Mouse (Mus musculus) embryonic stem cell, embryonic (primary cell): ENCODE data around the gene Hist1h1d.
"Not testable (repeated sequence)": the region's sequence is repeated elsewhere in the genome, so short reads cannot be mapped to it uniquely, and the experiment has no call there.

Experiments
- CTCF ChIA-PET, 4 experiments: fragments of 300-600 bp in 2 of 4; fragments of 350-600 bp in 2 of 4; sonication (Branson Sonifier 250); formaldehyde crosslinking; loops; one replicate each; lab custom pipeline; 2022; ENCODE audit warnings: inconsistent platforms in 2 of 4; lab: Charles Lee
- POLR2A ChIA-PET, 4 experiments: fragments of 300-600 bp in 2 of 4; fragments of 350-600 bp in 2 of 4; sonication (Branson Sonifier 250); formaldehyde crosslinking; loops; one replicate each; lab custom pipeline; 2022; ENCODE audit warnings: antibody characterized with exemption in 4 of 4, inconsistent platforms in 1 of 4; lab: Charles Lee

The Hist1h1d gene

GRCm38 (mm10) chr13:23536076-23536822 is 16.8 kb upstream of the Hist1h1d start:
- POLR2A ChIA-PET, result interaction anchor here (0.5 to 24.7 kb wide), 40 partner anchors 8 to 1671 kb away, joined by 3 to 692 read pairs (median 5); partner anchors contain the start of genes Hist1h4f (in 4 of the 4), Hist1h2ae (in 3 of the 4), Hist1h2bg (in 3 of the 4) and Hist1h4d (in 3 of the 4)
- CTCF ChIA-PET, result interaction anchor here in 2 of 4 experiments (0.6 to 1.4 kb wide), 3 partner anchors 134 to 136 kb away, joined by 3 read pairs; no protein-coding TSS in a partner anchor

- CTCF ChIA-PET, result interaction anchor here in 1 of 4 experiments (1.4 kb wide), 1 partner anchor 135 kb away, joined by 3 read pairs; no protein-coding TSS in a partner anchor
- POLR2A ChIA-PET, result interaction anchor here in 3 of 4 experiments (0.8 to 24.7 kb wide), 36 partner anchors 9 to 1493 kb away, joined by 3 to 692 read pairs (median 4); partner anchors contain the start of genes Hist1h2ae (in 3 of the 3), Hist1h2bg (in 3 of the 3), Hist1h4d (in 3 of the 3) and Hist1h4f (in 3 of the 3)
These were observed 15.9 kb upstream of the Hist1h1d start for GRCm38 (mm10) chr13:23537006-23537710.

- CTCF ChIA-PET, result no interaction called here
- POLR2A ChIA-PET, result interaction anchor here in 3 of 4 experiments (0.6 to 24.7 kb wide), 28 partner anchors 7 to 1494 kb away, joined by 3 to 692 read pairs (median 4); partner anchors contain the start of genes Hist1h2ae (in 3 of the 3), Hist1h2bg (in 3 of the 3), Hist1h4d (in 3 of the 3) and Hist1h4f (in 3 of the 3)
These were observed 14.8 kb upstream of the Hist1h1d start for GRCm38 (mm10) chr13:23538249-23538648.

GRCm38 (mm10) chr13:23539821-23540220 is 13.2 kb upstream of the Hist1h1d start:
- POLR2A ChIA-PET, result interaction anchor here (0.5 to 24.7 kb wide), 27 partner anchors 9 to 1504 kb away, joined by 3 to 692 read pairs (median 6); partner anchors contain the start of genes Hist1h2ae (in 3 of the 4), Hist1h2bg (in 3 of the 4), Hist1h4d (in 3 of the 4) and Hist1h4f (in 3 of the 4)

GRCm38 (mm10) chr13:23541497-23541896 is 11.6 kb upstream of the Hist1h1d start:
- ChIA-PET CTCF (interaction anchor here in 1 of 4 experiments (1.8 kb wide), 1 partner anchor 15 kb away, joined by 3 read pairs; no protein-coding TSS in a partner anchor), POLR2A (interaction anchor here (0.5 to 24.7 kb wide), 50 partner anchors 7 to 1712 kb away, joined by 3 to 692 read pairs (median 6); partner anchors contain the start of genes Hist1h2ae (in 3 of the 4), Hist1h2bg (in 3 of the 4), Hist1h4d (in 3 of the 4) and Hist1h4f (in 3 of the 4))

More at GRCm38 (mm10) chr13:23539821-23540220, 13.2 kb upstream of the Hist1h1d start:
- CTCF ChIA-PET, result interaction anchor here in 1 of 4 experiments (1.8 kb wide), 1 partner anchor 17 kb away, joined by 3 read pairs; no protein-coding TSS in a partner anchor

GRCm38 (mm10) chr13:23542225-23542980 is 10.7 kb upstream of the Hist1h1d start:
- ChIA-PET CTCF (interaction anchor here in 2 of 4 experiments (0.8 to 1.1 kb wide), 2 partner anchors 9 to 77 kb away, joined by 3 read pairs; partner anchors contain the start of genes Btn1a1 (in 1 of the 2) and Hist1h2af (in 1 of the 2)), POLR2A (interaction anchor here (0.6 to 24.7 kb wide), 60 partner anchors 8 to 221 kb away, joined by 3 to 692 read pairs (median 5); partner anchors contain the start of genes Hist1h2ac (in 3 of the 4), Hist1h2af (in 3 of the 4), Hist1h4f (in 3 of the 4) and Hist1h4h (in 3 of the 4))

- CTCF ChIA-PET, result interaction anchor here in 2 of 4 experiments (0.8 to 1.1 kb wide), 2 partner anchors 10 to 78 kb away, joined by 3 read pairs; partner anchors contain the start of genes Btn1a1 (in 1 of the 2) and Hist1h2af (in 1 of the 2)
These were observed 10.0 kb upstream of the Hist1h1d start, which contains the start of gene Hist1h2bh for GRCm38 (mm10) chr13:23542999-23543607. Gene Hist1h2bh, minus strand, starts transcription at chr13:23543392.

GRCm38 (mm10) chr13:23543965-23544786 is 8.9 kb upstream of the Hist1h1d start, which contains the start of gene Hist1h3f:
Gene Hist1h3f, plus strand, starts transcription at chr13:23544052.
- POLR2A ChIA-PET, result interaction anchor here (0.7 to 24.7 kb wide), 29 partner anchors 9 to 1501 kb away, joined by 3 to 692 read pairs (median 10); partner anchors contain the start of genes Hist1h2ae (in 3 of the 4), Hist1h2bg (in 3 of the 4), Hist1h4h (in 3 of the 4) and Hist1h1d (in 2 of the 4)
- CTCF ChIA-PET, result no interaction called here

More at GRCm38 (mm10) chr13:23542999-23543607, 10.0 kb upstream of the Hist1h1d start, which contains the start of gene Hist1h2bh:
- POLR2A ChIA-PET, result interaction anchor here (0.6 to 24.7 kb wide), 51 partner anchors 8 to 1500 kb away, joined by 3 to 692 read pairs (median 5); partner anchors contain the start of genes Hist1h2ac (in 3 of the 4), Hist1h2ae (in 3 of the 4), Hist1h2af (in 3 of the 4) and Hist1h2bg (in 3 of the 4)

- CTCF ChIA-PET, result not testable (repeated sequence)
These were observed 8.3 kb upstream of the Hist1h1d start for GRCm38 (mm10) chr13:23544787-23545120.

GRCm38 (mm10) chr13:23546694-23547093 is 6.4 kb upstream of the Hist1h1d start:
- POLR2A ChIA-PET, result interaction anchor here in 3 of 4 experiments (0.5 to 24.7 kb wide), 24 partner anchors 7 to 193 kb away, joined by 3 to 692 read pairs (median 5); partner anchors contain the start of genes Hist1h2af (in 3 of the 3), Hist1h1d (in 2 of the 3), Hist1h4f (in 2 of the 3) and Hist1h4h (in 2 of the 3)
- CTCF ChIA-PET, result interaction anchor here in 1 of 4 experiments (1.0 kb wide), 1 partner anchor 199 kb away, joined by 3 read pairs; no protein-coding TSS in a partner anchor

More at GRCm38 (mm10) chr13:23544787-23545120, 8.3 kb upstream of the Hist1h1d start:
- POLR2A ChIA-PET, result interaction anchor here in 3 of 4 experiments (0.8 to 24.7 kb wide), 15 partner anchors 8 to 143 kb away, joined by 3 to 692 read pairs (median 10); partner anchors contain the start of genes Hist1h1d (in 2 of the 3), Hist1h2ae (in 2 of the 3), Hist1h2af (in 2 of the 3) and Hist1h2bg (in 2 of the 3)

GRCm38 (mm10) chr13:23550761-23551145 is 2.3 kb upstream of the Hist1h1d start:
- POLR2A ChIA-PET, result interaction anchor here (0.6 to 11.8 kb wide), 77 partner anchors 8 to 1508 kb away, joined by 3 to 692 read pairs (median 6); partner anchors contain the start of genes Hist1h2af (in 4 of the 4), Hist1h2ac (in 3 of the 4), Hist1h2ae (in 3 of the 4) and Hist1h2bc (in 3 of the 4)
- CTCF ChIA-PET, result interaction anchor here in 2 of 4 experiments (0.6 to 1.2 kb wide), 2 partner anchors 53 to 146 kb away, joined by 3 read pairs; no protein-coding TSS in a partner anchor

- POLR2A ChIA-PET, result interaction anchor here (0.5 to 11.8 kb wide), 86 partner anchors 9 to 1769 kb away, joined by 3 to 692 read pairs (median 6); partner anchors contain the start of genes Hist1h2af (in 4 of the 4), Hist1h3g (in 4 of the 4), Hist1h2ac (in 3 of the 4) and Hist1h2ad (in 3 of the 4)
- CTCF ChIA-PET, result interaction anchor here in 1 of 4 experiments (1.2 kb wide), 1 partner anchor 146 kb away, joined by 3 read pairs; no protein-coding TSS in a partner anchor
These were observed 1.8 kb upstream of the Hist1h1d start, which contains the start of gene Hist1h4f for GRCm38 (mm10) chr13:23551146-23551834. Gene Hist1h4f, minus strand, starts transcription at chr13:23551648.
